Mouse (Mus musculus) limb, embryonic 11.5 days (tissue): Measurements from ENCODE around the gene Arel1. TPM values are rescaled to one million over a fixed set of nuclear protein-coding genes. Genes with fewer than 3 reads are reported as not detected.

Source experiments
- ATAC-seq: fragments of 200-750 bp; cut with Nextera tagmentation; 2 replicates; pipeline ENCODE4 v1.8.0; 2017; ENCODE audit warnings: low read depth; ENCODE audit not compliant: insufficient number of reproducible peaks, low FRiP score, low TSS enrichment
- DNase-seq: peaks from one replicate; pipeline ENCODE4 v3.0.0-alpha.2; 2015; ENCODE audit warnings: low spot score
- H3K27ac ChIP-seq: fragments of 300-500 bp; sonication (generic); replicated peaks from 2 replicates; pipeline ENCODE4 v1.5.1; 2014; ENCODE audit warnings: low read depth, mild to moderate bottlenecking, low read length
- H3K27me3 ChIP-seq: fragments of 300-500 bp; sonication (generic); 2 replicates; pipeline ENCODE4 v1.6.1; 2014; ENCODE audit warnings: mild to moderate bottlenecking, low read length, mixed read lengths; ENCODE audit not compliant: control insufficient read depth, insufficient read depth
- H3K36me3 ChIP-seq: fragments of 300-500 bp; sonication (generic); 2 replicates; pipeline ENCODE4 v1.6.1; 2014; ENCODE audit warnings: mild to moderate bottlenecking, low read length, moderate library complexity, mixed read lengths; ENCODE audit not compliant: control insufficient read depth, insufficient read depth
- H3K4me1 ChIP-seq: fragments of 300-500 bp; sonication (generic); 2 replicates; pipeline ENCODE4 v1.6.1; 2014; ENCODE audit warnings: low read length, mixed read lengths; ENCODE audit not compliant: control insufficient read depth, insufficient read depth
- H3K4me2 ChIP-seq: fragments of 300-500 bp; sonication (generic); 2 replicates; pipeline ENCODE4 v1.6.1; 2014; ENCODE audit warnings: low read depth, mild to moderate bottlenecking, moderate library complexity; ENCODE audit not compliant: severe bottlenecking
- H3K4me3 ChIP-seq: fragments of 300-500 bp; sonication (generic); 2 replicates; pipeline ENCODE4 v1.5.1; 2014; ENCODE audit warnings: low read depth, low read length
- H3K9ac ChIP-seq: fragments of 300-500 bp; sonication (generic); 2 replicates; pipeline ENCODE4 v1.6.1; 2014; ENCODE audit warnings: mild to moderate bottlenecking, low read length
- H3K9me3 ChIP-seq: fragments of 300-500 bp; sonication (generic); 2 replicates; pipeline ENCODE4 v1.6.1; 2016; ENCODE audit warnings: low read length; ENCODE audit not compliant: control insufficient read depth
- WGBS: fragments of 180-500 bp; shearing (Covaris S2); extraction: QIAGEN DNeasy Blood & Tissue Kit; methylation state at CpG from one replicate; pipeline ENCODE4 v1.1.7; 2014; 5-methylcytosine and 5-hydroxymethylcytosine counted together
- polyA plus RNA-seq: library from polyadenylated mRNA; unstranded; fragments of >200 nt; fragmentation: Nextera tagmentation; extraction: Ambion mirVana; gene quantifications from 2 replicates; pipeline ENCODE4 v1.2.1, GENCODE M21; 2014

Gene Arel1
- polyA plus RNA-seq, 1 experiment from 2014 or later: 18.0 TPM

DNA sequence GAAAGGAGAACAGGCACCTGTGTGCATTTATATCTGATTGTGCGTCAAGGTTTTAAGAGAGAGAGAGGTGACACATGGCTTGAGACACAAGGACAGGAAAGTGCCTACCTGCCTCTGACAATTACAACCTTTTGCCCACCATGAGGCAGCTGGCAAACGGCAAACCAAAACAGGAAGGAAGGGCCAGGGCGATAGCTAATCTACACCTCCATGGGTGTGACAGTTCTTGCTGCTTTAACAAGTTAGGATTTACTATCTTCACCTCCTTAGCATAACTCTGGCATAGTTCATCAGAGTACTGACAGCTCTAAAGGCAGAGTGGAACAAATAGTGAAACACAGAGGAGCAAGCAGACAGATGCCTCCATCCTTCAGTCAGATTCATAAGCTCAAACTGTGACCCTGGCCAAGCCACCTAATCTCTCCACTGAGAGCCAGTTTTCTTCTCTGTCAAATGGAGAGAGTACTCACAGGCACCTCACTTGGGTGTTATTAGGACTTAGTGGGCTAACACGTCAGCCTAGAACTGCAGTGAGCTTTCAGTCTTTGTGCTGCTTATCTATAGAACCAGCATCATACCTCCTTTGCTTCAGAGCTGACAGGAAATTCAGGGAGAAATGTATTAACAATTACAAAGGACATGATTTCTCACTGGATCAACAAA, 26.4 kb downstream of the Arel1 start:
- WGBS: 79% methylated on average over 4 of the region's 4 CpGs
- no peaks in the 10 kb centered on the region for H3K9me3 ChIP-seq
- H3K4me1 ChIP-seq: no peaks in the 10 kb centered on the region
- H3K4me2 ChIP-seq: no peak overlapping the region
- H3K36me3 ChIP-seq: peaks cover 13% of the 10 kb centered on the region; the same call in 1 of the 2 replicates
- no peak overlapping the region for H3K4me3 ChIP-seq
- no peak overlapping the region for H3K27ac ChIP-seq
- ATAC-seq: no peak
- no peaks in the 10 kb centered on the region for H3K27me3 ChIP-seq
- DNase-seq: no peak
- H3K9ac ChIP-seq: no peak overlapping the region

DNA sequence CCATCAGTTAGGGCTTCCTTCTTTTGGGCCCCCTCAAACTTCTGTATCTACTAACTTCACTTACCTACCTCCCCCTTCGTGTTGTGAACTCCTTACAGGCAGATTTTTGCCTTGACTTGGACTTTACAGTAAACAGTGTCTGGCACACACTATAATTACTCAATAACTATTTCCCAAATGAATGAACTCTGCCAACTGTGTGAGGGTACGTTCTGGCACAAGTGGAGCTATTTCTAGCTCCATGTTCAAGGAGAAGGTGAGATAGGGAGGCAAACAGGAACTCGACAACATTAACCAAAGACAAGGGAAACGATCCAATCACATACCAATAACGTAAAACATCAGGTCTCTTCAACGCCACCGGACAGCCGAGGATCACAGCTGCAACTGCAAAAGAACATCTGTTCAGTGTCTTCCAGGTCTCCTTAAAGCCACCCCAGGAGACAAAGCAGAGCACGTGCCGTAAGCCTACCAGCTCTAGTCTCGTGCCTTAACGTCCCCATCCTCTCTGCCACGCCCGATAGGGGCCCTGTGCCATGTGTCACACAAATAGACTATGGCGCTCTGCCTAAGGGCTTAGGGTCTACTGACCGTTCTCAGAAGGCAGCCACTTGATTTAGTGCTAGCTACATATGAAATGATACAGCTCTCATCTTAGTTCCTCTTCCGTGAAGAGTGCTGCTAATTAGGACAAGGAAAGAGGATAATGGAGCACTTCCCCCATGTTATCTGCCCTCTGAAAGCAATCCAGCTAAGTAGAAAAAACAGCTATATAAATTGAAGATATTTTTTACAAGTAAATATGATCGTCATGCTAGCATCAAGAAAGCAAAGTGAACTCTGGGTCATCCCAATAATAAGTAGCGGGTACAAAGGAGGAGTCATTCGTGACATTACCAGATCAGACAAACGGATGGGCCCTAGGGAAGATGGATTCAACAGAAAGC, 27.4 kb downstream of the Arel1 start:
- Histone ChIP-seq H3K4me2 (no peak overlapping the region), H3K9ac (no peak overlapping the region), H3K4me3 (no peak overlapping the region), H3K9me3 (no peaks in the 10 kb centered on the region), H3K27ac (no peak overlapping the region), H3K27me3 (no peaks in the 10 kb centered on the region), H3K4me1 (no peaks in the 10 kb centered on the region), H3K36me3 (peaks cover 15% of the 10 kb centered on the region; the same call in 1 of the 2 replicates)
- no peak for ATAC-seq
- no peak for DNase-seq
- 90% methylated on average over 21 of the region's 21 CpGs for whole genome bisulfite sequencing

DNA sequence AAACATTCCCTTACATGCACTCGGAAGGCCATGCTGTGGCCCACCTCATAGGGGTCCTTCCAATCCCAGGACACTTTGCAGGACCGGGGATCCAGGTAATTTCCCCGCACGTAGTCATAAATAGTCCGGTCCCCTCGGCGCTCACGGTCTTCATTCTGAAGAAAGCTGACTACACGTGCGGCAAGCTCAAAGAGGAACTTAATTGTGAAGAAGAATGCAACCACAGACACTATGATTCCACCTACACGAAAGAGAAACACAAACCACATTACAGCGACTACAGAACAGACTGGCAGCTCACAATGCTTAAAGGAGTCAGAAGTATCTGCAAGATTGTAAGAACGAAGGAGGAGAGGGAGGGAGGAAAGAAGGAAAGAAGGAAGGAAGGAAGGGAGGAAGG, 29.0 kb downstream of the Arel1 start:
- WGBS: 94% methylated on average over 13 of the region's 13 CpGs
- no peak overlapping the region for H3K27ac ChIP-seq
- peaks cover 15% of the 10 kb centered on the region; the same call in 1 of the 2 replicates for H3K36me3 ChIP-seq
- H3K4me3 ChIP-seq: no peak overlapping the region
- H3K4me2 ChIP-seq: no peak overlapping the region
- no peaks in the 10 kb centered on the region for H3K27me3 ChIP-seq
- ATAC-seq: no peak
- DNase-seq: no peak
- H3K9me3 ChIP-seq: no peaks in the 10 kb centered on the region
- no peaks in the 10 kb centered on the region for H3K4me1 ChIP-seq
- no peak overlapping the region for H3K9ac ChIP-seq

DNA sequence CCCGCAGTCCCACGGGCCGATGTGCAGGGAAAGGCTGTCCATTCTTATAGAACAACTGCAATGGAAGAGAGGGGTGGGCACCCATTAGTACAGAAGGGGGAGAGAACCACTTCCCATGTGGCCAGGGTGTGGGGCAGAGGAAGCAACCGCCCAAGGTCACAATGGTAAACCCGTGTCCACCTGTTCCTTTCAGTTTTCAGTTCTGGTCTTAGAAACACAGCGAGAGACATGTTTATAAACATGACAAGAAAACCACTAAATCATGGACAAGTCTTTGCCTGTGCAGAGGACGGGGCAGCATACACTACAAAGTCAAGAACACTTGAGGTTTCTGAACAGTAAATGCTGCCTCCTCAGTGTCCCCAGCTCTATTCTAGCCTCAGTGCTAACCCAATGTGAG, 30.4 kb downstream of the Arel1 start:
- Histone ChIP-seq H3K27ac (no peak overlapping the region), H3K9ac (no peak overlapping the region), H3K4me2 (no peak overlapping the region), H3K36me3 (peaks cover 15% of the 10 kb centered on the region; the same call in 1 of the 2 replicates), H3K27me3 (no peaks in the 10 kb centered on the region), H3K4me3 (no peak overlapping the region), H3K4me1 (no peaks in the 10 kb centered on the region), H3K9me3 (no peaks in the 10 kb centered on the region)
- DNase-seq: no peak
- WGBS: 90% methylated on average over 7 of the region's 7 CpGs
- no peak for ATAC-seq

DNA sequence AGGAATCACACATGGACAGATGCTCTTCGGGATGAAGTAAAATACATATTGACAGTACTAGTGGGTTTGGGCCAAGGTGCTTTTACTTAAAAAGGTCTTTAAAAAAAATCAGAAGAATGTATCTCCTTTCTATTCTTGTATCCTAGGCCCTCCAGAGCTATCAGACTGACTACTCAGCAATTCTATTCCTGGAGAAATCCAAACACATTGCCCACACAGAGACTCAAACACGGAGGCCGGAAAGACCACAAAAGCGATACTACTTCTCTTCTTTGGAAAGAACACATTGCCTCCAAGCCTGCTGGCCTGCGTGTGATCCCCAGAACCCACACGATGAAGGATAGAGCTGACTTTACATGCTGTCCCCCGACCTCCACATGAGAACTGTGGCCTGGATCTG, 31.6 kb downstream of the Arel1 start:
- Histone ChIP-seq H3K9ac (no peak overlapping the region), H3K27ac (no peak overlapping the region)

DNA sequence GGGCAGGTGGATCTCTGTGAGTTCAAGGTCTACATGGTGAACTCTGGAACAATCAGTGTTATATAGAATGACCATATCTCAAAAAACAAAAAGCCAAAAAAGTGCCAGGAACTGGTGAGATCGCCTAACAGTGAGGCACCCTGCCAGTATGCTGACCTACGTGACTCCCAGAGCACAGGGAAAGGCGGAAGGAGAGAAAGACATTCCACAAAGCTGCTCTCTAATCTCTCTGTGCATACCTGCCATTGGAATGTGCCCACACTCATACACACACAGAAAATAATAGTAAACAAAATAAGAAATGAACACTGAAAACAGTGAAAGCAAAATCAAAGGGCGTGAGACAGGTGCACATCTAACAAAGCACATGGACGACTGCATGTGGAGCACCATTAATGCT, 35.4 kb downstream of the Arel1 start:
- H3K4me1 ChIP-seq: no peaks in the 10 kb centered on the region
- H3K4me3 ChIP-seq: no peak overlapping the region
- no peaks in the 10 kb centered on the region for H3K27me3 ChIP-seq
- ATAC-seq: no peak
- peaks cover 9% of the 10 kb centered on the region; the same call in 1 of the 2 replicates for H3K36me3 ChIP-seq
- H3K9me3 ChIP-seq: no peaks in the 10 kb centered on the region
- 91% methylated on average over 5 of the region's 5 CpGs for WGBS
- no peak overlapping the region for H3K4me2 ChIP-seq
- DNase-seq: no peak
- no peak overlapping the region for H3K27ac ChIP-seq
- H3K9ac ChIP-seq: no peak overlapping the region

More for the DNA sequence above, 31.6 kb downstream of the Arel1 start:
- Histone ChIP-seq H3K4me1 (no peaks in the 10 kb centered on the region), H3K4me3 (no peak overlapping the region), H3K4me2 (no peak overlapping the region), H3K36me3 (peaks cover 15% of the 10 kb centered on the region; the same call in 1 of the 2 replicates), H3K9me3 (no peaks in the 10 kb centered on the region), H3K27me3 (no peaks in the 10 kb centered on the region)
- no peak for DNase-seq
- 93% methylated on average over 7 of the region's 7 CpGs for WGBS
- no peak for ATAC-seq

DNA sequence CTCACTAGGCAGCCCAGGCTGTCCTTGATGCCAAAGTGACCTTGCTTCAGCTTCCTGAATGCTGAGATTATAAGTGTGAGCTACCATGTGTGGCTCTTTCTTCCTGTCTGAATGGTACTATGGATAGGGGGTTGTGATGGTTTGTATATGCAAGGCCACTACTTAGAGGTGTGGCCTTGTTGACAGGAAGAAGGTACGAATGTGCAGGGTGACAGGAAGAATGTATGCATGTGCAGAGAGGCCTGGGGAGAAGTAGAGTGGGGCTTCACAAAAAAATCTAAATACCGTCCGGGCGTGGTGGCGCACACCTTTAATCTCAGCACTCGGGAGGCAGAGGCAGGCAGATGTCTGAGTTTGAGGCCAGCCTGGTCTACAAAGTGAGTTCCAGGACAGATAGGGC, 38.5 kb downstream of the Arel1 start:
- H3K9me3 ChIP-seq: no peaks in the 10 kb centered on the region
- no peak overlapping the region for H3K4me2 ChIP-seq
- H3K4me3 ChIP-seq: no peak overlapping the region
- DNase-seq (no peak), ATAC-seq (no peak)
- no peaks in the 10 kb centered on the region for H3K27me3 ChIP-seq
- H3K9ac ChIP-seq: no peak overlapping the region
- 94% methylated on average over 6 of the region's 6 CpGs for WGBS
- peaks cover 6% of the 10 kb centered on the region for H3K36me3 ChIP-seq
- no peak overlapping the region for H3K27ac ChIP-seq
- H3K4me1 ChIP-seq: no peaks in the 10 kb centered on the region

DNA sequence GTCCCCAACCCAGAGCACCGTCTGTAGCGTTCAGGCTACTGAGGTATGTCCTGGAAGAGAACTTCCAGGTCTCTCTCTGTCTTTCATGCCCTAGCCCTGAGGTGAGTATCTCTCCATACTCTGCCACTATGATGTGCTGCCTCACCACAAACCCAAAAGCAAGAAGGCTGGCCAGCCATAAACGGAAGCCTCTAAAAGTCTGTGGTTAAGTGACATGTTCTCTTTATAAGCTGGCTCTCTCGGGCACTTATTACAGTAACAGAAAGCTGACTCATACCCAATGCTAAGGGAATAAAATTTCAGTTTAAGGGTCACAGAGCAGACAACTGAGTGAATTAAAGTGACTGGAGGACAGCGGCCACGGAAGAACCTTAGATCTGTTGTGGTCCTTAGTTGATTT, 44.2 kb downstream of the Arel1 start:
- ATAC-seq: no peak
- H3K4me2 ChIP-seq: no peak overlapping the region
- no peaks in the 10 kb centered on the region for H3K9me3 ChIP-seq
- no peak overlapping the region for H3K9ac ChIP-seq
- peaks cover 8% of the 10 kb centered on the region for H3K36me3 ChIP-seq
- no peaks in the 10 kb centered on the region for H3K27me3 ChIP-seq
- H3K27ac ChIP-seq: no peak overlapping the region
- WGBS: 94% methylated on average over 6 of the region's 6 CpGs
- H3K4me1 ChIP-seq: no peaks in the 10 kb centered on the region
- no peak for DNase-seq
- no peak overlapping the region for H3K4me3 ChIP-seq
